Mouse (Mus musculus) heart, embryonic 14.5 days (tissue): ENCODE measurements at regions not wholly inside any gene's neighbourhood (a gene's known extent, or its start where the extent isn't known, plus 50 kb on each side); places are given as distances from the start of the nearest gene placed in this dataset.

Experiments
- ATAC-seq: fragments of 200-750 bp; cut with Nextera tagmentation; 2 replicates; pipeline ENCODE4 v1.8.0; 2017; ENCODE audit warnings: low read depth, moderate TSS enrichment; ENCODE audit not compliant: insufficient number of reproducible peaks, insufficient read depth, low FRiP score
- H3K27ac ChIP-seq, 2 experiments: fragments of 200-500 bp in 1 of 2; fragments of 300-500 bp in 1 of 2; sonication (generic) in 1 of 2; replicated peaks in 1 of 2; 2 replicates each; pipeline ENCODE4 v1.5.1; 2012 to 2014; ENCODE audit warnings: low read depth in 2 of 2, low read length in 2 of 2, control low read depth in 1 of 2, mild to moderate bottlenecking in 1 of 2, mixed read lengths in 1 of 2; ENCODE audit not compliant: control insufficient read depth in 1 of 2, insufficient read depth in 1 of 2
- H3K27me3 ChIP-seq: fragments of 300-500 bp; sonication (generic); 2 replicates; pipeline ENCODE4 v1.6.1; 2014; ENCODE audit warnings: mild to moderate bottlenecking, low read length, control low read depth; ENCODE audit not compliant: control insufficient read depth, insufficient read depth
- H3K36me3 ChIP-seq: fragments of 300-500 bp; sonication (generic); 2 replicates; pipeline ENCODE4 v1.6.1; 2014; ENCODE audit warnings: mild to moderate bottlenecking, control low read depth, low read length, mixed read lengths; ENCODE audit not compliant: control insufficient read depth, insufficient read depth
- H3K4me1 ChIP-seq, 2 experiments: fragments of 200-500 bp in 1 of 2; fragments of 300-500 bp in 1 of 2; sonication (generic) in 1 of 2; 2 replicates each; pipeline ENCODE4 v1.6.1; 2012 to 2014; ENCODE audit warnings: low read length in 2 of 2, control low read depth in 1 of 2, mixed read lengths in 1 of 2; ENCODE audit not compliant: control insufficient read depth in 2 of 2, insufficient read depth in 2 of 2
- H3K4me2 ChIP-seq: fragments of 300-500 bp; sonication (generic); 2 replicates; pipeline ENCODE4 v1.6.1; 2014; ENCODE audit warnings: mild to moderate bottlenecking, low read length
- H3K4me3 ChIP-seq, 2 experiments: fragments of 200-500 bp in 1 of 2; fragments of 300-500 bp in 1 of 2; sonication (generic) in 1 of 2; 2 replicates each; pipeline ENCODE4 v1.5.1; 2012 to 2014; ENCODE audit warnings: low read length in 2 of 2, mild to moderate bottlenecking in 2 of 2, control low read depth in 1 of 2, low read depth in 1 of 2, moderate library complexity in 1 of 2; ENCODE audit not compliant: control insufficient read depth in 1 of 2, insufficient read depth in 1 of 2
- H3K9ac ChIP-seq: fragments of 300-500 bp; sonication (generic); 2 replicates; pipeline ENCODE4 v1.6.1; 2014; ENCODE audit warnings: mild to moderate bottlenecking, low read length
- H3K9me3 ChIP-seq: fragments of 300-500 bp; sonication (generic); 2 replicates; pipeline ENCODE4 v1.6.1; 2016; ENCODE audit warnings: low read length, control low read depth; ENCODE audit not compliant: control insufficient read depth
- WGBS: fragments of 180-500 bp; shearing (Covaris S2); extraction: QIAGEN DNeasy Blood & Tissue Kit; methylation state at CpG from one replicate; pipeline ENCODE4 v1.1.7; 2014; 5-methylcytosine and 5-hydroxymethylcytosine counted together

- peaks cover 0 to 7% of the 10 kb centered on the region in 2 experiments; a peak in 2 of 4 replicates for H3K4me1 ChIP-seq
- WGBS: 56% methylated on average over 2 of the region's 2 CpGs
- no peak overlapping the region for H3K4me3 ChIP-seq
- no peak overlapping the region for H3K4me2 ChIP-seq
- H3K36me3 ChIP-seq: no peaks in the 10 kb centered on the region
- no peak for ATAC-seq
- H3K9me3 ChIP-seq: no peaks in the 10 kb centered on the region
- no peak overlapping the region; a peak in 1 of 4 replicates for H3K27ac ChIP-seq
- H3K27me3 ChIP-seq: no peaks in the 10 kb centered on the region
- H3K9ac ChIP-seq: no peak overlapping the region
Observed at GRCm38 (mm10) chr1:77748483-77749465, 233.9 kb upstream of the Epha4 start.

- Histone ChIP-seq H3K27me3 (no peaks in the 10 kb centered on the region), H3K4me2 (no peak overlapping the region), H3K4me1 (no peaks in the 10 kb centered on the region), H3K9ac (no peak overlapping the region), H3K27ac (no peak overlapping the region), H3K9me3 (no peaks in the 10 kb centered on the region), H3K4me3 (no peak overlapping the region), H3K36me3 (no peaks in the 10 kb centered on the region)
- 79% methylated on average over 10 of the region's 10 CpGs for WGBS
- ATAC-seq: no peak
Observed at GRCm38 (mm10) chr1:77732099-77732498, 217.2 kb upstream of the Epha4 start.

GRCm38 (mm10) chr1:77727561-77727960 is 212.7 kb upstream of the Epha4 start:
- no peak overlapping the region for H3K27ac ChIP-seq
- 89% methylated on average over 2 of the region's 2 CpGs for WGBS
- no peak for ATAC-seq
- H3K4me1 ChIP-seq: no peaks in the 10 kb centered on the region
- no peak overlapping the region for H3K4me2 ChIP-seq
- H3K4me3 ChIP-seq: no peak overlapping the region
- H3K9me3 ChIP-seq: no peaks in the 10 kb centered on the region
- no peaks in the 10 kb centered on the region for H3K27me3 ChIP-seq
- no peak overlapping the region for H3K9ac ChIP-seq
- H3K36me3 ChIP-seq: no peaks in the 10 kb centered on the region

- H3K4me3 ChIP-seq: no peak overlapping the region
- no peaks in the 10 kb centered on the region for H3K36me3 ChIP-seq
- no peak for ATAC-seq
- no peaks in the 10 kb centered on the region for H3K9me3 ChIP-seq
- no peak overlapping the region for H3K4me2 ChIP-seq
- no peak overlapping the region for H3K27ac ChIP-seq
- no peaks in the 10 kb centered on the region for H3K27me3 ChIP-seq
- no peak overlapping the region for H3K9ac ChIP-seq
- no peaks in the 10 kb centered on the region for H3K4me1 ChIP-seq
- whole genome bisulfite sequencing: 85% methylated on average over 8 of the region's 8 CpGs
Observed at GRCm38 (mm10) chr1:77723246-77723645, 208.4 kb upstream of the Epha4 start.

- Histone ChIP-seq H3K36me3 (no peaks in the 10 kb centered on the region), H3K4me3 (no peak overlapping the region), H3K27ac (no peak overlapping the region), H3K4me2 (no peak overlapping the region), H3K9ac (no peak overlapping the region), H3K4me1 (no peaks in the 10 kb centered on the region), H3K27me3 (no peaks in the 10 kb centered on the region), H3K9me3 (no peaks in the 10 kb centered on the region)
- ATAC-seq: no peak
- 75% methylated on average over 1 of the region's 1 CpGs for WGBS
Observed at GRCm38 (mm10) chr1:77720859-77721258, 206.0 kb upstream of the Epha4 start.

GRCm38 (mm10) chr1:77713001-77713400 is 198.1 kb upstream of the Epha4 start:
- no peak overlapping the region for H3K4me2 ChIP-seq
- H3K9ac ChIP-seq: no peak overlapping the region
- H3K27me3 ChIP-seq: no peaks in the 10 kb centered on the region
- WGBS: 52% methylated on average over 2 of the region's 2 CpGs
- no peak overlapping the region for H3K27ac ChIP-seq
- no peak for ATAC-seq
- H3K36me3 ChIP-seq: no peaks in the 10 kb centered on the region
- peaks cover 6% of the 10 kb centered on the region in 2 experiments for H3K4me1 ChIP-seq
- no peaks in the 10 kb centered on the region for H3K9me3 ChIP-seq
- no peak overlapping the region for H3K4me3 ChIP-seq

GRCm38 (mm10) chr1:77708202-77709020 is 193.5 kb upstream of the Epha4 start:
- Histone ChIP-seq H3K4me2 (peak overlapping the region; percentile 50), H3K27me3 (no peaks in the 10 kb centered on the region), H3K4me3 (no peak overlapping the region), H3K4me1 (peaks cover 6 to 7% of the 10 kb centered on the region in 2 experiments), H3K27ac (no peak overlapping the region), H3K9ac (no peak overlapping the region; the same call in 1 of the 2 replicates), H3K36me3 (no peaks in the 10 kb centered on the region), H3K9me3 (no peaks in the 10 kb centered on the region)
- 15% methylated on average over 14 of the region's 14 CpGs for WGBS
- ATAC-seq: no peak
